Mouse (Mus musculus) adrenal gland, adult 2 months (tissue): ENCODE measurements around the gene Ttll7. TPM values are rescaled to one million over a fixed set of nuclear protein-coding genes. Genes with fewer than 3 reads are reported as not detected.
A peak's percentile ranks its signal among the peaks of the same experiment; 100 is the strongest.

Experiments used
- DNase-seq: peaks from one replicate; pipeline ENCODE4 v3.0.0; 2021
- polyA plus RNA-seq: library from polyadenylated mRNA; depleted of rRNA; stranded (reverse); fragments of >200 nt; gene quantifications from 2 replicates; pipeline ENCODE4 v1.2.3, GENCODE M21; 2012
- total RNA-seq, 2 experiments: library from RNA; stranded (reverse); gene quantifications; 2 replicates each; pipeline ENCODE4 v1.2.3; 2021

Gene Ttll7
- total and polyA plus RNA-seq, 3 experiments: 1.9 to 12.1 (median 4.3) TPM

- DNase-seq: no peak
These were observed 60.9 kb downstream of the Ttll7 start for GRCm38 (mm10) chr3:146913107-146913506.

- DNase-seq: peak; percentile 86
These were observed 62.6 kb downstream of the Ttll7 start for GRCm38 (mm10) chr3:146914798-146915197.

GRCm38 (mm10) chr3:146917891-146918290, 65.7 kb downstream of the Ttll7 start:
- no peak for DNase-seq

GRCm38 (mm10) chr3:146918323-146918722, 66.2 kb downstream of the Ttll7 start:
- peak; percentile 5 for DNase-seq

GRCm38 (mm10) chr3:146927311-146928015, 75.3 kb downstream of the Ttll7 start:
- DNase-seq: no peak

GRCm38 (mm10) chr3:146928141-146928540, 76.0 kb downstream of the Ttll7 start:
- no peak for DNase-seq

- no peak for DNase-seq
These were observed 76.8 kb downstream of the Ttll7 start for GRCm38 (mm10) chr3:146929011-146929410.

- no peak for DNase-seq
These were observed 79.0 kb downstream of the Ttll7 start for GRCm38 (mm10) chr3:146931190-146931589.

GRCm38 (mm10) chr3:146932506-146932905, 80.3 kb downstream of the Ttll7 start:
- DNase-seq: no peak

- DNase-seq: no peak
These were observed 84.7 kb downstream of the Ttll7 start for GRCm38 (mm10) chr3:146936888-146937287.

GRCm38 (mm10) chr3:146939391-146940250, 87.5 kb downstream of the Ttll7 start:
- DNase-seq: peak; percentile 20

- DNase-seq: no peak
These were observed 90.9 kb downstream of the Ttll7 start for GRCm38 (mm10) chr3:146943101-146943500.

- no peak for DNase-seq
These were observed 93.2 kb downstream of the Ttll7 start for GRCm38 (mm10) chr3:146945342-146945741.

GRCm38 (mm10) chr3:146945887-146946286, 93.7 kb downstream of the Ttll7 start:
- DNase-seq: peak; percentile 67

GRCm38 (mm10) chr3:146946641-146947040, 94.5 kb downstream of the Ttll7 start:
- DNase-seq: no peak

GRCm38 (mm10) chr3:146956792-146957191, 104.6 kb downstream of the Ttll7 start:
- no peak for DNase-seq

GRCm38 (mm10) chr3:146962838-146963237, 110.7 kb downstream of the Ttll7 start:
- DNase-seq: no peak

GRCm38 (mm10) chr3:146964384-146964783, 112.2 kb downstream of the Ttll7 start:
- DNase-seq: no peak

GRCm38 (mm10) chr3:146967242-146967641, 115.1 kb downstream of the Ttll7 start:
- no peak for DNase-seq

GRCm38 (mm10) chr3:146967834-146968233, 115.7 kb downstream of the Ttll7 start:
- DNase-seq: no peak

GRCm38 (mm10) chr3:146978272-146978671, 126.1 kb downstream of the Ttll7 start:
- no peak for DNase-seq

- DNase-seq: peak; percentile 18
These were observed 141.9 kb downstream of the Ttll7 start for GRCm38 (mm10) chr3:146993834-146994669.
